Mouse (Mus musculus) limb, embryonic 15.5 days (tissue): ENCODE results near the gene Nipa1. TPM values are rescaled to one million over a fixed set of nuclear protein-coding genes. Genes with fewer than 3 reads are reported as not detected.

Experiments used
- polyA plus RNA-seq: library from polyadenylated mRNA; unstranded; fragments of >200 nt; fragmentation: Nextera tagmentation; extraction: Ambion mirVana; gene quantifications from 2 replicates; pipeline ENCODE4 v1.2.1, GENCODE M21; 2015

Gene Nipa1
- polyA plus RNA-seq, 1 experiment from 2014 or later, result 9.2 TPM

Other genes with a start within 250 kb of the Nipa1 start
- gene Tubgcp5, start 225.8 kb downstream of the Nipa1 start, polyA plus RNA-seq, result 29.2 and 31.8 TPM in 2 replicates
- gene Cyfip1, start 178.2 kb downstream of the Nipa1 start, polyA plus RNA-seq, result 115 and 118 TPM in 2 replicates
- gene Nipa2, start 57.5 kb downstream of the Nipa1 start, polyA plus RNA-seq, result 34.0 and 38.2 TPM in 2 replicates
- gene Herc2, start 30.2 kb upstream of the Nipa1 start, polyA plus RNA-seq, result 22.9 and 23.1 TPM in 2 replicates
- gene Oca2, start 219.8 kb upstream of the Nipa1 start, polyA plus RNA-seq, result 0.06 and 0.09 TPM in 2 replicates